Mouse (Mus musculus): ENCODE measurements around the gene Tmem132b.

DNA sequence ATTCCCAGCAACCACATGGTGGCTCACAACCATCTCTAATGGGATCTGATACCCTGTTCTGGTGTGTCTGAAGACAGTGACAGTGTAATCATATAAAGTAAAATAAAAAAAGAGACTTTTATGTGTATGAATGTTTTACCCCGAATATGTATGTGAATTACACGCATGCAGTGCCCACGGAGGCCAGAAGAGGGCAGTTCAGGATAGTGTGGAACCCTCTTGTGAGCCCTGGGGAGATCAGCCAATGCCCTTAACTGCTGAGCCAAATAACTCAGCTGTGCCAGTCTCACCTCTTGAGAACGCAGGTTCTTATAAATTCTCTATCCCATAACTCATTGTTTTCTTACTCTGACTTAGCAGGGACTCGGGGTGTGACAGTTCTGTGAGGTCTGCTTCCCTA lies 12.9 kb upstream of the Tmem132b start:
- TF ChIP-seq CTCF (IDR thresholded peaks at IDR 0.05; ENCODE audit: extremely low read depth, insufficient read length, insufficient replicate concordance, low read depth, low read length), result peak; percentile 50; the same call in 1 of the 2 replicates
- TF ChIP-seq POLR2A (IDR thresholded peaks at IDR 0.05; ENCODE audit: low read depth, low read length), result no peak
